Mouse (Mus musculus): ENCODE measurements around the gene Wfdc17.

DNA sequence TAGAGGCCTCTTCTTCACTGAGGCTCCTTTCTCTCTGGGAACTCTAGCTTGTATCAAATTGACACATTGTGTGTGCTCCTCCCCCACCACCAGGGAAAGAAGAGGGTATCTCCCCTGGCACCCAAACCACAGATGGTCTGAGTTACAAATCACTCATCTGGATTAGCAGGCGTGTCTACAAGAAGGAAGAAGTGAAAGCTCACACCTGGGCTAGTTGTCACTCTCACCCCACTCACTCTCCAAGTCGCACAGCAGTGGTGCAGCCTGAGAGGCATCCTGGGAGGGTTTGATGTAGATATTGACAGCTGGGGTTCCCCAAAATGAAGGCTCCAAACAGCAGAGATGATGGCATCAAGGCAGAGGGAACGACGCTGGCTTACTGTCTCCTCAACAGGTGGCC is 42.4 kb downstream of the Wfdc17 start:
- no peak for TF ChIP-seq CTCF (IDR thresholded peaks at IDR 0.05; ENCODE audit: borderline replicate concordance, insufficient read depth, low read depth, low read length)
- no peak for TF ChIP-seq POLR2A (IDR thresholded peaks at IDR 0.05; ENCODE audit: borderline replicate concordance, insufficient read depth, low read length)

Measured in cerebellum, adult 2 months (tissue).